Mouse (Mus musculus) cerebral cortex, adult 2 months (tissue): ENCODE measurements around the gene Uspl1.

ENCODE experiments used
- WGBS: fragments of 180-500 bp; shearing (Covaris S2); methylation state at CpG from one replicate; pipeline ENCODE4 v1.1.7; 2018; 5-methylcytosine and 5-hydroxymethylcytosine counted together

Uspl1 gene

DNA sequence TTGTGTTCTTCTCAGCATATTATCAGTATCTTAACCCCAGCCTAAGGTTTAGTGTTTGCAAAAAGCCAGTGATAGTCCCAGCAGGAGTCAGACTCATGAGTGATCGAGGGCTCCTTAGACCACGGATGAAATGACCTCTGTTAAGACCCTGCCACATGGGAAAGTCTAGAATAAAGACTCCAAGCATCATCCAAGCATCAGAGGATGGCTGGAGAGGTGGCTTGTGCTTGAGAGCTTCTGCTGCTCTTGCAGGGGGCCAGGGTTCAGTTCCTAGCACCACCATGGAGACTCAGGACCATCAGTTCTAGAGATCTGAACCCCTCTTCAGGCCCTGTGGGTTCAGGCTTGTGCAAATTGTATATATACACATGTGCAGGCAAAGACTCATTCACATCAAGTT, 16.1 kb upstream of the Uspl1 start:
- 82% methylated on average over 2 of the region's 2 CpGs for WGBS

DNA sequence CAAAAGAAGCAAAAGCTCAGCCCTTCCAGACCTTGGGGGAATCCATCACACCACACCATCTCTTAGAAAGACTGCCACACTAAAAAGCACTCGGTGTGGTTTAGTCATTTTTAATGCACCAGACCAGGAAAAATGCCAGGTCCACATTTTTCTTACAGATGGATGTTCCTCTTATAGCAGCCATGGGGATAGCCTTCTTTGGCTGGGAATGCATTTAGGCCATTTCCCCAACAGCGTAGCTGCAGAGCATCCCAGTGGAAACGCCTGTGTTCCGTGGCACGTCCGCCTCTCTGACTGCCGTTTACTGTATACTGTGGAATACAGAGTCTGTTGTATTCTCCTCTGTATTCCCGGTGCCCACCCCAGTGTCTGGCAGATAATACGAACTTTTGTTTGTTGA, 15.3 kb upstream of the Uspl1 start:
- WGBS, result 28% methylated on average over 9 of the region's 9 CpGs

DNA sequence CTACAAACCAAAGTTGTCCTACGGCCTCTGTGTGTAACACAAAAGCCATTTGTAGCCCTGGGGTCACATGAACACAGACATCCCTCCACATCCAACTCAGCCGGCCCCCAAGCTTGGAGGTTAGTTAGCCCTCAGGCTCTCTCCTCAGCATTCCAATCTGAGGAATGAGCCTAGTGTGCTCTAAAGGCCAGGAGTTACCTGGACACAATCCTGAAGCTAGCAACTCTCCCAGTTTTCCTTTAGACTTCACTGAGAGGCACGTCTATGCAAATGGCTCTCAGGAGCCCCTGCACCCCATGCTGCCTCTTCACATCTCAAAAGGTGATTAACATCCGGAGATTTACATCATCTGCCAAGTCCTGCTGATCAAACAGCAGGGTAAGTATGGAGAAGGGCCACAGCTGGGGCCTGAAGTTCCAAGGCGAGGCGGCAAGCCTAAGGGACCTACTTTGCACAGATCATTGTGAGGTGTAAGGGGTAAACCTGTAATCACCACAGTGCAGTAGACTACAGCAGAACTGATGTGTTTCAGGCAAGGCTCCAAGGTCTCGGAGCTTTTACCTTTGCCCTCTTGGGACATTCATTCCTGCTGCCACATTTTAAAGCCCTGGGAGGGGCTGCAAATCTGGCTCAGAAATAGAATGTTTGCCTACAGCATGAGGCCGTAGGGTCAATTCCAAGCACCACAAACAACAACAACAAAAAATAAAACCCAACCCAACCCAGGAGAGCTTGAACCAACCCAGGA, 13.1 kb upstream of the Uspl1 start:
- WGBS, result 89% methylated on average over 8 of the region's 8 CpGs

DNA sequence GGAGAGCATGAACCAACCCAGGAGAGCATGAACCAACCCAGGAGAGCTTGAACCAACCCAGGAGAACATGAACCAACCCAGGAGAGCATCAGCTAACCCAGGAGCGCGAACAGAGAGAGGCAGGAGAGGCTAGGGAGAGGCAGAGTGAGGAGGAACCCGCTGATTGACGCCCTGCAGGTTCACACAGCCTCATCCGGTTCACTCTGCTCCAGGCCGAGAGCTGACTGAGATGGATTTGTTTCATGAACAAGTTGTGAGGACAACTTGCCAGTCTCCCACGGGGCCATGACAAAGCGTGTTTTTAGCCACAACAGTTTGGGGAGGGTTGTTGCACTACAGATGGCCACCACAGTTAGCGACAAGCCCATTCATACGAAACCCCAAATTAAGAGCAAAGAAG, 11.9 kb upstream of the Uspl1 start:
- WGBS, result 65% methylated on average over 10 of the region's 10 CpGs

DNA sequence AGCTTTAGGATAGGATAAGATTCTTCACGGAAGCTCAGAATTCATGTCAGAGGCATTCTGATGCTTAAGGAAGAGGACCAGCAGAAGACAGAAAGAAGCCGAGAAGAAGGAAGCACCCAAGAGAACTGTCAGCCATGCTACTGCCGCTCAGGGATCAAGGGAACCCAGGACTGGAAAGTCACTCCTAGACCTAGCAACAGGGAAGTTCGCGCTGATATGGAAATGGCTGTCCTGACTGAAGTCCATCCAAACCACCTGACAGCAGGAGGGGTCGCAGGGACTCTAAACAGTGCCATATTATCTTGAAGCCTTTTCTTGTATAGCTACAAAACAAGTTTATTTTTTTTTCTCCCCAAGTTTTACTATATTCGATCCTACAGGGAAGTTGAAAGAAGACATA, 9.6 kb upstream of the Uspl1 start:
- WGBS, result 83% methylated on average over 7 of the region's 7 CpGs

DNA sequence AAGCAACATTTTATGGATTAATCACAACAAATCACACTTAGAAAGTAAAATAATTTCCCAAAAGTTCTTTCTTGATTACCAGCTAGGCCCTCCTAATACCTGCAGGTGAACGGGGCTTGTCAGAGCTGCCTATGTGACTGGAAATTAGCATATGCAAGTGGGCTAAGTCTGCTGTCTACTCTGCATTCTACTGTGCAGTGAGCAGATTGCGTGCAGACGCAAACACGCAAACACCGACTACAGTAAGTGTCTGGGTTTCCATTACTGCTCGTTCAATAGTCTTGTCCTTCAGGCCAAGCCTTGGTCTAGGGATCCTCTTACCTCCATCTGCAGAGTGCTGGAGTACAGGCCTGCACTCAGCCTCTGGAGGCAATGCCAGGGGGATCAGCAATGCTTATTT, 8.4 kb upstream of the Uspl1 start:
- 87% methylated on average over 6 of the region's 6 CpGs for WGBS

DNA sequence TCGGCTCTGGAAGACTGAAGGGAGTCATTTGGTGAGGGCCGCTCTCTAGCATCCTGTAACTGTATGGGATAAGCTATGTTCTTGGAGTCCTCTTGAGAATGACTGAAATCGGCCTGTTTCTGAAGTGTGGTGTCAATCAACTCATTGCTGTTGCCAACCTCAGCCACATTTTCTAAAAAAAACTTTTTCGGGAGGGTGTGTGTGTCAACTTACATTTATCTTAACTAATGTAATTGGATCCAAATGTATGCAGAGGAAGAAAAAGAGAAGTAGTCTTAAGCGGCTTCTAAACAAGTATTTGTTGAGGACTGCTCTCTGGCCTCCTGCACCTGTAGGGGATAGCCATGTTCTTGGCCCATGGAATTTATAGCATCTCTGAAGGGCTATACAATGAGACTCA, 6.1 kb upstream of the Uspl1 start:
- WGBS, result 94% methylated on average over 5 of the region's 5 CpGs

DNA sequence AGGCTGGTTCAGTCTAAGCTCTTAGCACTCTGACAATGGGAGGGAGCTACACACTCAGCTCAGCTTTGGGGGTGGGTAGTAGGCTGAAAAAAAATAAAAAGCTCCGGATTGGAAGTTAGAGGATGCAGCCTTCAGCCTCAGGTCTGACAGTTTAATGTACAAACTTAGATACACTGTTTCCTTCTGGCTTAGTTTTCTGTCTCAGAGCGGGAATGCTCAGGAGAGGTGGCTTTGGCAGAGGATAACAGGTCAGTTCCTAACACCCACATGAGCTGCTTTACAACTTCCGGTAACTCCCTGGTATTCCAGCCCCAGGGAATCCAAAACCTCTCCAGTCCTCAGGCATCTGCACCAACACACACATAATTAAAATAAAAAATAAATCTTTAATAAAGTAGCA, 4.3 kb upstream of the Uspl1 start:
- 75% methylated on average over 3 of the region's 3 CpGs for WGBS

DNA sequence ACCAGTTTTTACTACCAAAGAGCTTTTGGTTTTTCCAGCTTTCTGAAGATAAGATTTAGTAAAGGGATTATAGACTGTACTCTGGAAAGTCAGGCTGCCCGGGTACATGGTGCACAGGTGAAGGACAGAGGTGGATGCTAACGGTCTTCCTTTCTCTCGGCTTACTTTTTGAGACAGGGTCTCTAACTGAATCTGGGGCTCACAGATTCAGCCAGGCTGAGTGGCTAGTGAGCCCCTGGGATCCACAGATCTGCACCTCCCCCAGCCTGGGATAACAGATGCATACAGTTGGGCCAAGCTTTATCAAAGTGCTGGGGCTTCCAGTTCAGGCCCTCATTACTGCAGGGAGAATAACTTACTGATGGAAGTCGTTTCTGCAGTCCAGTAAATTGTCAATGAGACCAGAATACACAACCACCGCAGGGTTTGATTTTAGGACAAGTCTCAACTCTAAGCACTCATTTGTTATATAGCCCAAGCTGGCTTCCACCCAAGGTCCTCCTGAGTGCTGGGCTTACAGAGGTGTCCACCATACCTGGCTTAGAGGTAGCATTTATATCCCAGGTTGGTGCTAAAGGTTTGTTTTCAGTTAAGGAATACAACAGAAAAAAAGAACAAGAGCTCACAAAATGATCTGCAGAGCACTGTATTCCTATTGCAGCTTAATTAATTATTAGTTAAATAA, 1.8 kb upstream of the Uspl1 start:
- WGBS, result 80% methylated on average over 5 of the region's 5 CpGs

DNA sequence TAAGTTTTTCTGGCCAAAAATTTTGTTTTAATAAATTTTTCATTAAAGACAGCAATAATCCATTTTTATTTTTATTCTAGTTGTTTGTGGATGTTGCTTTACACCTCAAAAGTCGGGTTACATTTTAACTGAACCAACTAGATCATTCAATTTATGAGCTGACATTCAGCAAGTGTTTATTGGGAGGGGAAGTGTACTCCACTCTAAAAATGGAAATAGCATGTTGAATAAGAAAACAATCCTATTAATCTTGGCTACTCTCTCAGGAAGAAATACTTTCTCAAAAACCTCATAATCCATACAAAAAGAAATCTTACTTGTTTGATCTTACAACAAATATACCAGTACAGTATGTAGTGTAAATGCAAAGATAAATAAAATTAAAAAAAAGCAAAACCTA, 1.0 kb upstream of the Uspl1 start:
- WGBS, result 23% methylated on average over 1 of the region's 1 CpGs

DNA sequence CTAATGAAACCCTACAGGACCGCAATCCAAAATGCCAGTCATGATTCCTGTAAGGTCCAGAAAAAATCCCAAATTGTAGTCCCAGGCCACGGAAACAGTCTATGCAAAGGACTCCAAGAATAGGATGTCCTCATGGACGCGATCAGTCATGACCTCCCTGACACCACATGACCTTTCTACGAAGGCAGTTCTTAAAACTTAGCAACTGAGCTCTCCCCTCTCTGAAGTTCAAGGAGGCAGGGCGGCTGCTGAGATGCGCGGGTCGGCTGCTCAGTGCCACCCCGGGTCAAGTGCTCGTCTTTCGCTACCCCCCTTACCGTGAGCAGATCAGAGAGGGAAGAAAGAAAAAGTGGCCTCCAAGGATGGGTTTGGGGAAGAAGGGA, 438 bp upstream of the Uspl1 start:
- 0% methylated on average over 13 of the region's 13 CpGs for WGBS

DNA sequence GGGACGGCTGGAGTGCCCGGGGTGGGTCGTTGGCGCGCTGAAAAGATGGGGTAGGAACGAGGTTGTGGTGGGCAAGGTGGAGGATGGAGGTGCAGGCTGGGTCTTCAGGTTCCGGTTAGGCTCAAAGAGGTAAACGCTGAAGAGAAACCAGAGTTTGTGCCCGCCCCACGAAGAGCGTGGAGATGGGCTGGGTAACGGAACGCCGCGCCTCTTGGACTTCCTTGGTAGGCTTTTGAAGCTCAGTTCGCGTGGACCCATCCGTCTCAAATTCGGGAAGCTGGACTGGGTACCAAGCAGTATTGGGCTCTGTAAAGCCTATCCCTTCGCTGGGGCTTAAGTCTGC, 665 bp downstream of the Uspl1 start:
- 0% methylated on average over 20 of the region's 20 CpGs for WGBS

DNA sequence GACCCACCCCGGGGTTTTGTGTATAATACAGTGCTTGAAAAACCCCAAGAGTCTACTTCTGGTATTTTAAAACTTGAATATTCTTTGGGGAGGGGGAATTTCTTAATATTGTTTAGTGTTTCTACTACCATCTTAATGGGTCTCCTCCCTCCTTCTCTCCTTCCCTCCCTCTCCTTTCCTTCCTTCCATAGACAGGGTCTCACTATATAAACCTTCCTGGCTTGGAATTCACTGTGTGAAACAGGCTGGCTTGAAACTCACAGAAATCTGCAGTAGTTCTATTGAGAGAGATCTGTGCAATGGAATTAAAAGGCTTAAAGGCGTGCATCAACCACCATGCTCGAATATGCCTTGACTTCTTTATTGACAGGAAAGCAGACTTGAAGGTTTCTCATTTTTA, 1.7 kb downstream of the Uspl1 start:
- WGBS, result 43% methylated on average over 3 of the region's 3 CpGs

DNA sequence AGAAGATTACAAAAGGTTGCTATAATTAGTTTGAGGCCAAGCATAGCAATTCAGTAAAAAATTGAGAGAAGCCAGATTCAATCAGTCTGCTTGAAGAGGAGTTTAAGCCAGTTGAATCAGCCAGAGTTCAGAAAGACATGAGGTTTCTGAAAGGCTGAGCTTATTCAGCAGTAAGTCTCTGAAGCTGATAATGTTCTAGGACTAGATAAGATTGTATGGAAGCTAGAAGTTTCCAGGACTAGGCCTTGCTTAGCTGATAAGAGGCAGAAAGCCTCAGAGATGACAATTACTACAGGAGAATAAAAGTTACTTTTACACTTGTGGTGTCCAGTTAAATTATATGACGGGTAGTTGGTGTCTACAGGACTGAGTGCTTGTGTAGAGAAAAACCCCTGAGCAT, 6.0 kb downstream of the Uspl1 start:
- WGBS, result 83% methylated on average over 1 of the region's 1 CpGs

DNA sequence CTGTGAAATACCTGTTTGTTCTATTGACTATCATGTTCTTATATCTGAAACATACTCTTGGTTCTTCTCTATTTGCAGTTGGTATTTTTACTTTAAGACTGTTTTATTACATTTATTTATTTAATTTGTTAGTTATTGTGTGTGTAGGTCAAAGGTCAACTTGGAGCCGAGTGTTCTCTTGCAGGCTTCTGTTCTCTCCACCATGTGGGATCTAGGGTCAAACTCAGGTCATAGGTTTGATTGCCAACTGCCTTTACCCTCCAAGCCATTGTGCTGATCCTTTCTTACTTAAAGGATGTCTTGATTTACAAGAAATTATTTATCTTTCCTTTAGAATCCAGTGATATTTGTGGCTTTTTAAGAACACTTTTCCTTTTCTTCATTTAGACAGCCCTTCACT, 12.5 kb downstream of the Uspl1 start:
- WGBS, result 15% methylated on average over 1 of the region's 1 CpGs

DNA sequence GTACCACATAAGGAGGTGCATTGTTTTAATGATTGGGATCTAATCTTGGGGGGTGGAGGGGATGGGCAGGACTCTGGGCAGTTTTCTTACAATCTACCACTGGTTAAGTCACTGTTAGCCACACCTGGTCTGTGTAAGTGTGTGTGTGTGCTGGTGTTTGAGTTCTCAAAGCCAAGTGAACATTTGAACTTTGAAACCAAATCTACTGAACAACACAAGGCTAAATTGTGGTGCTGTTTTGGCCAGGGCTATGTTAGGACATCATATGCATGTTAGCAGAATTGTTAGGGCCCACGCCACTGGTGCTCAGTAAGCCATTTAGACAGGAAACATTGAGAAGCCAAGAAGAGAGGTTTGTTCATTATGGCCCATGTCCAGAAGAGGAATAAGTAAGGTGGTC, 14.6 kb downstream of the Uspl1 start:
- WGBS, result 97% methylated on average over 1 of the region's 1 CpGs

DNA sequence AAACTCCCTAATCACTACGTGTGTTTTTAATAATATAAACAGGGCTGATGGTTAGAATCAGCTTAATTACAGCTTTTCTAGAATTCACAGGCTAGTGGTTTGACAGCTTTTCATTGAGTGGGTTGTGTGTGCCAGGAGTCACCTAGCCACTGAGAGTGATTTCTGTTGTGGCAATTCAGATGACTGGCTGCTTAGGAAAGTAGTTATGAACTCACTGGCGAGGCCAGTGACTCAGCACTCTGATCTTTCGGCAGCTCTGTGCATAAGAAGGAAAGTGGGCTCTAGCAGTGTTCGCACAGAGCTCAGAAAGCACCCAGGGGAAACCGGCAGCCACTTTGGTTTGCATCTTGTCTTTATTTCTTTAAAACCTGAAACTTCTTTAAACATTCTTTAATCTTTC, 18.8 kb downstream of the Uspl1 start:
- WGBS, result 52% methylated on average over 5 of the region's 5 CpGs

DNA sequence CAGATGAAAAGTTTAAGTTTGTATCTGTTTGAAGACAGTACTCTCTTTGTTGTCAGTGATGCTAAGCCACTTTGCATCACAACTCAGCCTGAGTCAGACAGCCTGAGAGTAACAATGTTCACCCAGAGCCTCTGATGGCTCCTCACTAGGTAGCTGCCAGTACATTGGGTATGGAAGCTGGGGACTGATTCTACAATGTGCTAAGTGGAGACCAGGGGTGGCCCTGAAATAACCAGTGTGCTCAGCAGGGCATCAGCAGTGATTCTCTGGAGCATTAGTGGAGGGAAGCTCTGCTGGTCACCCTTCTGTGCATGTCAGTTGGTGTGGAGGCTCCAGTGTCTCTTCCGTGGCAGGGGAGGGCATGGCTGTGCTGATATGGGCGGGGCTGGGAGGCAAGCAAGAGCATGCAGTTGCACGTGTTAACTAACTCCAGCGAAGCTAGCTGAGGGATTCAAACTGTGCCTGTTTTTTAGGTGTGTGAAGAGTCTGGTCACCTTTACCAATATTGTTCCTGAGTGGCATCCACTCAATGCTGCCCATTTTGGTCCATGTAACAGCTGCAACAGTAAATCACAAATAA, 19.7 kb downstream of the Uspl1 start:
- WGBS, result 77% methylated on average over 4 of the region's 4 CpGs

DNA sequence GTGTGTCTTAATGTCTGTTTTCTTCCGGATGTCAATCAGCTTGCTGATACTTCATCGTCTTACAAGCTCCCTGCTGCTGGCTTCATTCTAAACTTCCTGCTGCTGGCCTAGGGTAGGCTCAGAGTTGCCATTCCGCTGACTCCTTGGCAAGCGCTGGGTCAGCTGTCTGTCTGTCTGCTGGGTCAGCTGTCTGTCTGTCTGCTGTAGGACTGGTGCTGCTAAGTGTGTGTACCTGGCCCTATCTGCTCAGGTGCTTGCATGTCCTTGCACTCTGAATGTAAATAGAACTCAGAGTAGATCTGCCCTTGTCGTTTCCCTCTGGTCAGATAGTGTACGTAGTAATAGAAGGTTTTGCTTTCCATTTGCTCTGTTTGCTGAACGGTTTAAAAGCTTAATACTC, 20.7 kb downstream of the Uspl1 start:
- WGBS, result 90% methylated on average over 7 of the region's 7 CpGs

DNA sequence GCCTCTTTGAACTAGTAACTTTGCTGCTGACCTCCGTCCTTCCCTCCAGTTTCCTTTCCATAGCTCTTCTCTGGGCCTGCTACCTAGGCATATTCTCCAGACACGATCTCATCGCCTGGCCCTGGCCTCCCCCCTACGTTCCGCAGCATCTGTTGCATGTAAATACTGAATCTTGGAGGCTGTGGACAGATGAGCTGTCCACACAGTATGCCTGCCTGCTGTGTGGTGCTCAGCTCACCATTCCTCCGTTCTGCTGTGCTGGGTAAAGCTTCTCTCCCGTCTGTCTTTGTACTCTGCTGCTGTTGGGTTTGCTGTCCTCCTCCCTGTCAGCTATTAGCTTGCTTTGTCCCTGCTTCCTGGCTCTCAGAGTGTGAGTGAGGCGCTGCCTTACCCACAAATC, 21.1 kb downstream of the Uspl1 start:
- 64% methylated on average over 8 of the region's 8 CpGs for whole genome bisulfite sequencing

DNA sequence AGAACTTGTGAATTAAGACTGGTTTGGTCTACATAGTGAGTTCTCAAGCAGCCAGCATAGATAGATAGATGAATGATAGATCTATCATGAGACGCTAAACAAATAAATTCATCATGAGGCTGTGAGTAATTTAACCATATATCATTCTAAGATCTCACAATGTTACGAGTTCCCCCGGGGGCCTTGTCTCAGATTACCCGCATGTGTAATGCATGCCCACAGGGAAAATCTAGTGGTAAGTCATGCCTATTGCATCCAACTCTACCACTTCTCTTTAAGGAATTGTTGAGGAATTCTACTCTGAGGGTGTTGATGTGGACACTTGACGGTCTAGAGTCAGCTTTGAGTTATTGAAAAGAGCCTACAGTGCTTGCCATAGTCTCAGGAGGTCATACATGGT, 22.1 kb downstream of the Uspl1 start:
- 96% methylated on average over 5 of the region's 5 CpGs for WGBS

DNA sequence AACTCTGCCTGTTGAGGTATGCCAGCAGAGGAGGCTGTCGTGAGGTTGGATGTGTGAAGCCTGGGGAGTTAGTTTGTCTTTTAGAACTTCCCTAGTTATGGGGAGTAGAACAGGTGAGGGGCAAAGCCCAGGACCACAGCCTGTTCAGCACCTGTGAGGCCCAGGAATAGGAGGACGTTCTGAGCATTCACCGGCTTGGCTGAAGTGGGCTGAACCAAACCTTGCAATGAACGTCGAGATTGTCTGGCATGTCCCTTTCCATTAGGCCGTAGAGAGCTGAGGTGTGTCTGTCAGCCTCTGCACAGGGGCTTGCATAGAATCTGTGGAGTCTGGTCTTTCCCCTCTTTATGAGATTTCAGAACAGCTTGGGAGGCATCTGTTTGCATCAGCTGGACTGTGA, 23.5 kb downstream of the Uspl1 start:
- 64% methylated on average over 6 of the region's 6 CpGs for WGBS

DNA sequence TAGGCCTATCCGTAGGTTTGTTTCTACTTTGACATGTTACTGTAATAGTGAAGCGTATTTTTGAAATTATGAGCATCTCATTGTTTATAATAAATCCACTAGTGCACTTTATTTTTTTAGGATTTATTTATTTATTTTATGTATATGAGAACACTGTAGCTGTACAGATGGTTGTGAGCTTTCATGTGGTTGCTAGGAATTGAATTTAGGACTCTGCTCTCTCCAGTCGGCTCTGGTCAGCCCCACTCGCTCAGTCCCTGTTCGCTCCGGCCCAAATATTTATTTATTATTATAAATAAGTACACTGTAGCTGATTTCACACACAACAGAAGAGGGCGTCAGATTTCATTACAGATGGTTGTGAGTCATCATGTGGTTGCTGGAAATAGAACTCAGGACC, 24.6 kb downstream of the Uspl1 start:
- 89% methylated on average over 7 of the region's 7 CpGs for whole genome bisulfite sequencing

DNA sequence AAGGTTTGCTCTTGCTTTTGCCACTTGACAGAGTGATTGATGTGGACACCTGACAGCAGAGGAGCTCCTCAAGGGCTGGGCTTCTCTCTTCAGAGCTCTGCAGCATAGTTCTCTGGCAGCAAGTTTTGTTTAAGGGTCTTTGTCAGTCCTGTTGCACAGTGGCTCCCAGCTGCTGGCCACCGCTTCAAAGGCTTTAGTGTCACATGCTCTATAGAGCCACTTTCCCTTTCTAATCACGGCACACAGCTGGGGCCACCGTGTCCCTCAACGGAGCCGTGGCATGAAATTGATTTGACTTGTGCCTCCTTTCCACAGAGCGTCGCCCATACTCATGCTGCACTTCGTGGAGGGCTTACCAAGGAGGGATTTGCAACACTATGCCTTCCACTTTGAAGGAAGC, 25.2 kb downstream of the Uspl1 start:
- WGBS, result 68% methylated on average over 8 of the region's 8 CpGs
